Mouse (Mus musculus): ENCODE measurements around the gene Nploc4. TPM values are rescaled to one million over a fixed set of nuclear protein-coding genes. Genes with fewer than 3 reads are reported as not detected.

Gene Nploc4
- polyA plus RNA-seq, 1 experiment = 66.9 TPM

- H3K9ac ChIP-seq (ENCODE audit: low read depth, poor library complexity, severe bottlenecking) = no peak overlapping the region
- TF ChIP-seq CTCF (IDR thresholded peaks at IDR 0.05; ENCODE audit: low read depth, low read length) (no peak), POLR2A (IDR thresholded peaks at IDR 0.05; ENCODE audit: insufficient read depth, low read length) (no peak), EP300 (IDR thresholded peaks at IDR 0.05; ENCODE audit: insufficient read depth, low read depth, low read length) (no peak)
- H3K4me3 ChIP-seq (ENCODE audit: low read depth, low read length) = no peak overlapping the region
- H3K36me3 ChIP-seq (ENCODE audit: control insufficient read depth, insufficient read depth, low read length, poor library complexity, severe bottlenecking) = no peaks in the 10 kb centered on the region
- no peaks in the 10 kb centered on the region for H3K4me1 ChIP-seq (ENCODE audit: control insufficient read depth, insufficient read depth, low read length)
- H3K9me3 ChIP-seq (replicated peaks; ENCODE audit: control insufficient read depth, insufficient read depth, low read length, poor library complexity, severe bottlenecking) = no peaks in the 10 kb centered on the region
- H3K27me3 ChIP-seq (ENCODE audit: control insufficient read depth, insufficient read depth, low read length, poor library complexity, severe bottlenecking) = no peaks in the 10 kb centered on the region
- H3K27ac ChIP-seq (ENCODE audit: insufficient read depth, low read length) = no peak overlapping the region
These were observed 9.7 kb upstream of the Nploc4 start for GRCm38 (mm10) chr11:120447179-120447578.

- no peak overlapping the region for H3K4me3 ChIP-seq (ENCODE audit: low read depth, low read length)
- no peaks in the 10 kb centered on the region for H3K4me1 ChIP-seq (ENCODE audit: control insufficient read depth, insufficient read depth, low read length)
- H3K27me3 ChIP-seq (ENCODE audit: control insufficient read depth, insufficient read depth, low read length, poor library complexity, severe bottlenecking) = no peaks in the 10 kb centered on the region
- no peak overlapping the region for H3K9ac ChIP-seq (ENCODE audit: low read depth, poor library complexity, severe bottlenecking)
- no peak for TF ChIP-seq EP300 (IDR thresholded peaks at IDR 0.05; ENCODE audit: insufficient read depth, low read depth, low read length)
- no peak for TF ChIP-seq CTCF (IDR thresholded peaks at IDR 0.05; ENCODE audit: low read depth, low read length)
- no peak for TF ChIP-seq POLR2A (IDR thresholded peaks at IDR 0.05; ENCODE audit: insufficient read depth, low read length)
- H3K27ac ChIP-seq (ENCODE audit: insufficient read depth, low read length) = no peak overlapping the region
- no peaks in the 10 kb centered on the region for H3K9me3 ChIP-seq (replicated peaks; ENCODE audit: control insufficient read depth, insufficient read depth, low read length, poor library complexity, severe bottlenecking)
- H3K36me3 ChIP-seq (ENCODE audit: control insufficient read depth, insufficient read depth, low read length, poor library complexity, severe bottlenecking) = no peaks in the 10 kb centered on the region
These were observed 8.0 kb upstream of the Nploc4 start for GRCm38 (mm10) chr11:120445475-120445874.

GRCm38 (mm10) chr11:120444106-120444505, 6.6 kb upstream of the Nploc4 start:
- H3K27ac ChIP-seq (ENCODE audit: insufficient read depth, low read length) = no peak overlapping the region
- no peaks in the 10 kb centered on the region for H3K4me1 ChIP-seq (ENCODE audit: control insufficient read depth, insufficient read depth, low read length)
- H3K27me3 ChIP-seq (ENCODE audit: control insufficient read depth, insufficient read depth, low read length, poor library complexity, severe bottlenecking) = no peaks in the 10 kb centered on the region
- no peaks in the 10 kb centered on the region for H3K9me3 ChIP-seq (replicated peaks; ENCODE audit: control insufficient read depth, insufficient read depth, low read length, poor library complexity, severe bottlenecking)
- H3K9ac ChIP-seq (ENCODE audit: low read depth, poor library complexity, severe bottlenecking) = no peak overlapping the region
- TF ChIP-seq CTCF (IDR thresholded peaks at IDR 0.05; ENCODE audit: low read depth, low read length) (no peak), EP300 (IDR thresholded peaks at IDR 0.05; ENCODE audit: insufficient read depth, low read depth, low read length) (no peak), POLR2A (IDR thresholded peaks at IDR 0.05; ENCODE audit: insufficient read depth, low read length) (no peak)
- H3K36me3 ChIP-seq (ENCODE audit: control insufficient read depth, insufficient read depth, low read length, poor library complexity, severe bottlenecking) = no peaks in the 10 kb centered on the region
- no peak overlapping the region for H3K4me3 ChIP-seq (ENCODE audit: low read depth, low read length)

GRCm38 (mm10) chr11:120442765-120443280, 5.3 kb upstream of the Nploc4 start:
- no peak overlapping the region for H3K4me3 ChIP-seq (ENCODE audit: low read depth, low read length)
- no peaks in the 10 kb centered on the region for H3K9me3 ChIP-seq (replicated peaks; ENCODE audit: control insufficient read depth, insufficient read depth, low read length, poor library complexity, severe bottlenecking)
- no peaks in the 10 kb centered on the region for H3K27me3 ChIP-seq (ENCODE audit: control insufficient read depth, insufficient read depth, low read length, poor library complexity, severe bottlenecking)
- H3K27ac ChIP-seq (ENCODE audit: insufficient read depth, low read length) = no peak overlapping the region
- H3K36me3 ChIP-seq (ENCODE audit: control insufficient read depth, insufficient read depth, low read length, poor library complexity, severe bottlenecking) = no peaks in the 10 kb centered on the region
- H3K9ac ChIP-seq (ENCODE audit: low read depth, poor library complexity, severe bottlenecking) = no peak overlapping the region
- TF ChIP-seq EP300 (IDR thresholded peaks at IDR 0.05; ENCODE audit: insufficient read depth, low read depth, low read length) (no peak), CTCF (IDR thresholded peaks at IDR 0.05; ENCODE audit: low read depth, low read length) (no peak), POLR2A (IDR thresholded peaks at IDR 0.05; ENCODE audit: insufficient read depth, low read length) (no peak)
- H3K4me1 ChIP-seq (ENCODE audit: control insufficient read depth, insufficient read depth, low read length) = no peaks in the 10 kb centered on the region

- no peaks in the 10 kb centered on the region for H3K36me3 ChIP-seq (ENCODE audit: control insufficient read depth, insufficient read depth, low read length, poor library complexity, severe bottlenecking)
- H3K9me3 ChIP-seq (replicated peaks; ENCODE audit: control insufficient read depth, insufficient read depth, low read length, poor library complexity, severe bottlenecking) = no peaks in the 10 kb centered on the region
- H3K27ac ChIP-seq (ENCODE audit: insufficient read depth, low read length) = no peak within 1 kb of the TSS
- TF ChIP-seq POLR2A (IDR thresholded peaks at IDR 0.05; ENCODE audit: insufficient read depth, low read length) (no peak), EP300 (IDR thresholded peaks at IDR 0.05; ENCODE audit: insufficient read depth, low read depth, low read length) (no peak), CTCF (IDR thresholded peaks at IDR 0.05; ENCODE audit: low read depth, low read length) (no peak)
- H3K9ac ChIP-seq (ENCODE audit: low read depth, poor library complexity, severe bottlenecking) = no peak within 1 kb of the TSS
- H3K4me1 ChIP-seq (ENCODE audit: control insufficient read depth, insufficient read depth, low read length) = no peaks in the 10 kb centered on the region
- H3K27me3 ChIP-seq (ENCODE audit: control insufficient read depth, insufficient read depth, low read length, poor library complexity, severe bottlenecking) = no peaks in the 10 kb centered on the region
- H3K4me3 ChIP-seq (ENCODE audit: low read depth, low read length) = no peak within 1 kb of the TSS
These were observed 4.8 kb upstream of the Nploc4 start, which contains the start of gene Tspan10 for GRCm38 (mm10) chr11:120442344-120442743. TSS of gene Tspan10 (plus strand) at chr11:120442644.

GRCm38 (mm10) chr11:120437857-120438385, 413 bp upstream of the Nploc4 start:
- H3K9ac ChIP-seq (ENCODE audit: low read depth, poor library complexity, severe bottlenecking) = peak overlapping the region; percentile 99
- no peaks in the 10 kb centered on the region for H3K27me3 ChIP-seq (ENCODE audit: control insufficient read depth, insufficient read depth, low read length, poor library complexity, severe bottlenecking)
- H3K36me3 ChIP-seq (ENCODE audit: control insufficient read depth, insufficient read depth, low read length, poor library complexity, severe bottlenecking) = peaks cover 19% of the 10 kb centered on the region
- no peak overlapping the region for H3K4me3 ChIP-seq (ENCODE audit: low read depth, low read length)
- no peaks in the 10 kb centered on the region for H3K9me3 ChIP-seq (replicated peaks; ENCODE audit: control insufficient read depth, insufficient read depth, low read length, poor library complexity, severe bottlenecking)
- H3K27ac ChIP-seq (ENCODE audit: insufficient read depth, low read length) = no peak overlapping the region
- H3K4me1 ChIP-seq (ENCODE audit: control insufficient read depth, insufficient read depth, low read length) = no peaks in the 10 kb centered on the region
- TF ChIP-seq EP300 (IDR thresholded peaks at IDR 0.05; ENCODE audit: insufficient read depth, low read depth, low read length) (no peak), CTCF (IDR thresholded peaks at IDR 0.05; ENCODE audit: low read depth, low read length) (no peak), POLR2A (IDR thresholded peaks at IDR 0.05; ENCODE audit: insufficient read depth, low read length) (no peak)
